Mouse (Mus musculus) kidney, embryonic 16.5 days (tissue): ENCODE data around the gene Zfp316. TPM values are rescaled to one million over a fixed set of nuclear protein-coding genes. Genes with fewer than 3 reads are reported as not detected.
A peak's percentile ranks its signal among the peaks of the same experiment; 100 is the strongest.

Experiments used
- ATAC-seq: fragments of 200-750 bp; cut with Nextera tagmentation; 2 replicates; pipeline ENCODE4 v1.8.0; 2017; ENCODE audit warnings: moderate TSS enrichment; ENCODE audit not compliant: low FRiP score, low TSS enrichment
- H3K27ac ChIP-seq: fragments of 300-500 bp; sonication (generic); 2 replicates; pipeline ENCODE4 v1.5.1; 2014; ENCODE audit warnings: low read length
- H3K27me3 ChIP-seq: fragments of 300-500 bp; sonication (generic); 2 replicates; pipeline ENCODE4 v1.6.1; 2014; ENCODE audit warnings: low read length, control low read depth, mixed read lengths; ENCODE audit not compliant: insufficient read depth
- H3K36me3 ChIP-seq: fragments of 300-500 bp; sonication (generic); 2 replicates; pipeline ENCODE4 v1.6.1; 2014; ENCODE audit warnings: low read length, control low read depth, mixed read lengths; ENCODE audit not compliant: insufficient read depth
- H3K4me1 ChIP-seq: fragments of 300-500 bp; sonication (generic); 2 replicates; pipeline ENCODE4 v1.6.1; 2014; ENCODE audit warnings: low read length, control low read depth, mixed read lengths; ENCODE audit not compliant: insufficient read depth
- H3K4me2 ChIP-seq: fragments of 300-500 bp; sonication (generic); replicated peaks from 2 replicates; pipeline ENCODE4 v1.6.1; 2014; ENCODE audit warnings: low read depth, low read length
- H3K4me3 ChIP-seq: fragments of 300-500 bp; sonication (generic); 2 replicates; pipeline ENCODE4 v1.5.1; 2014; ENCODE audit warnings: mild to moderate bottlenecking, low read length
- H3K9ac ChIP-seq: fragments of 300-500 bp; sonication (generic); replicated peaks from 2 replicates; pipeline ENCODE4 v1.6.1; 2014; ENCODE audit warnings: low read length
- H3K9me3 ChIP-seq: fragments of 300-500 bp; sonication (generic); 2 replicates; pipeline ENCODE4 v1.6.1; 2016; ENCODE audit warnings: low read length, control low read depth
- WGBS: fragments of 180-500 bp; shearing (Covaris S2); extraction: QIAGEN DNeasy Blood & Tissue Kit; methylation state at CpG from one replicate; pipeline ENCODE4 v1.1.7; 2014; 5-methylcytosine and 5-hydroxymethylcytosine counted together
- polyA plus RNA-seq: library from polyadenylated mRNA; unstranded; fragments of >200 nt; fragmentation: Nextera tagmentation; extraction: Ambion mirVana; gene quantifications from 2 replicates; pipeline ENCODE4 v1.2.1, GENCODE M21; 2015

Gene Zfp316
- polyA plus RNA-seq = 1.4 and 2.3 TPM in 2 replicates

DNA sequence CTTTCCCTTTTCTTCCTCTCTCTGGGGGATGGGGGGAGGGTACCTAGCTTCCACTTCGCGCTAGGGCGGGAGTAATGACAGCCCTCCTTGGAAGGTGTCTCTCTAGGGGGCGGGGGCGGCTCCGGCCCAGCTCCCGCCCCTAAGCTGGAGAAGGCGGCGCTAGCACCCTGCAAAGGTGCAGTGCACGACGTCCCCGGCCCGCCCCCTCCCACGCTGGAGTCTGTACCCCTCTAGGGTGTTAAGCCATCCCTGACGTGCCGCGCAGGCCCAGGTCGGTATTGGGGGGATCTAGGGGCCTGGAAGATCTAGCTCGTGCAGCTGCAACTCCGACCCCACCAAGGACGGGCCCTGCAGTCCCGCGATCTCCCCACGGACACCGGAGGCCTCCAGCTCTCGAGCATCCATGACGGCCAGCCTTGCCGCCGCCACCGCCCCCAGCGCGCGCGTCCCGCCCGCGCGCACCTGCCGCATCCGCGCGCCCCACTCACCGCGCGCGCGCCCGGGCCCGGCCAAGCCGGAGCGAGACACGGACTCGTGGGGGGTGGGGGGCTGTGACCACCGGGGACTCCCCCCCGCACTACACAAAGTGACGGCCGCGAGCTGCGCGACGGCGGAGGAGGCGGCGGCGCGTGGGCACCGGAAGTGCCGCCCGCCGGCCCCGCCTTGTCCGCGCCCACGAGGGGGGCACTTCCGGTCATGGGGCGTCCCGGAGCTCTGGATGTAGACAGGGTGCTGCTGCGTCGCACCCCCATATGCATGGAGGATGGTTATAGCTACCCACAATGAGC lies at the start of gene Zfp316:
Gene Zfp316, minus strand, starts transcription at position 660 of the 788 bp plus-strand sequence.
- Histone ChIP-seq H3K27ac (peak within 1 kb of the TSS; percentile 80), H3K4me3 (peak within 1 kb of the TSS; percentile 93), H3K4me2 (peak within 1 kb of the TSS; percentile 91), H3K27me3 (no peaks in the 10 kb centered on the region), H3K9ac (peak within 1 kb of the TSS; percentile 94), H3K9me3 (no peaks in the 10 kb centered on the region), H3K36me3 (no peaks in the 10 kb centered on the region), H3K4me1 (peaks cover 11% of the 10 kb centered on the region)
- WGBS = under 1% methylated on average over 52 of the region's 79 CpGs
- ATAC-seq = peak; percentile 87

DNA sequence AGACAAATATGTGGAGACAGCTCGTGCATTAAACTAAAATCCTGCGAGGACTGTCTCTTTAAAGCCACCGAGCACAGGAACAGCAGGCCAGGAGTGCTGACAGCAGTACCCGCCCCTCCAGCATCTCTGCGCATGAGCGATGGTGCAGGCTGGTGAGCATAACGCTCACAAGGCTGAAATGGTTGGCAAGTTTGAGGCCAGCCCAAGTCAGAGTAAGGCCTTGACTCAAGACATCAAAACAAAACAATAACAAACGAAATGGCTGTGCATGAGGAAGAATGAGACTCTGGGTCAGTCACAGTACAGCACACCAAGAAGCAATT lies 47.4 kb upstream of the Zfp316 start:
- H3K4me3 ChIP-seq = no peak overlapping the region
- peaks cover 55% of the 10 kb centered on the region for H3K36me3 ChIP-seq
- no peak overlapping the region for H3K9ac ChIP-seq
- H3K4me1 ChIP-seq = peaks cover 16% of the 10 kb centered on the region
- no peak overlapping the region for H3K27ac ChIP-seq
- no peak for ATAC-seq
- H3K4me2 ChIP-seq = no peak overlapping the region
- no peaks in the 10 kb centered on the region for H3K27me3 ChIP-seq
- no peaks in the 10 kb centered on the region for H3K9me3 ChIP-seq
- WGBS = 57% methylated on average over 8 of the region's 8 CpGs

DNA sequence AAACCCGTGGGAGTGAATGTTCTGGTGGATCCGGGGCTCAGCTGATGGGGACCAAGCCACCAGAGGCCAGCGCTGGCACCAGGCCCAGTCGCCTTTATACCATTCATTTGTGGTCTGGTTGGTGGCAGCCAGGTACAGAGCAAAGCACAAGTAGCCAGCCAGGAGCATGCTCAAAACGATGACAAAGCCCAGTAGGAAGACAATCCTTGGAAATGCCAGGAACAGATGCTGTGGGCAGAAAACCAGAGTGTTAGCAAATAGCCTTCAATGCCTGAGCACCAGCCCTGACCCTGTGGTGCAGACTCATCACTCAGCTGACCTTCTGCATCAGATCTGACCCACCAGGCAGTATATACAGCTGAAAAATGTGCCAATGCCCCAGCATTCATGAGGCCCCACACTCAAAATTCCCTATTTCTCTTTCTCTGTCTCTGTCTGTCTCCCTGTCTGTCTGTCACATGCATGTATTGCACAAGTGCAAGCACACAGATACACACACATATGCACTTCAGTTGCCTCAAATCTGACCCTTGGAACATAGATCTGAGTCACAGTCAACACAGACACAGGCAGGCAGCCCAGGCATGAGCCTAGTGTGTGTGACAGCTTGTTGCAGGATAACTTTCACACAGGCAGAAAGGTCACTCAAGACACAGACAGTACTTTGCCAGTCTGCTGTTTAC lies 46.9 kb upstream of the Zfp316 start:
- Histone ChIP-seq H3K9me3 (no peaks in the 10 kb centered on the region), H3K4me2 (no peak overlapping the region), H3K27me3 (no peaks in the 10 kb centered on the region), H3K9ac (no peak overlapping the region), H3K36me3 (peaks cover 56% of the 10 kb centered on the region), H3K4me3 (no peak overlapping the region), H3K4me1 (peaks cover 16% of the 10 kb centered on the region), H3K27ac (no peak overlapping the region)
- no peak for ATAC-seq
- 89% methylated on average over 5 of the region's 5 CpGs for WGBS

DNA sequence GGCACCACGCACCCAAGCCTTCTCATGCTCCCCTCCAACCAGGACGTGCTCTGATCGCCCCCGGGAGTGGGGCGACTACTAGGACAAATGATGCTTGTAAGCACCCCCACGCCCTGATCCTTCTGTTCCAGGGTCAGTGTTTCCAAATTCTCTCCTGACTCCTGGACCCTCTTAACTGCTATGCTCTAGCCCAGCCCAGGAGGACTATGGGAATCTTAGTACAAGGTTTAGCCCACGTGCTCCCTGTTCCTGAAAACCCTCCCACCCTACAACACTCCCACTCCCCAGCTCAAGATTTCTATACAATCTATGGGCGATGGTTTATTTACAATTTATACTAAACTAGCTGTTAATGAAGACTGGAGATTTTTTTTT lies 45.7 kb upstream of the Zfp316 start:
- WGBS = 13% methylated on average over 8 of the region's 8 CpGs
- no peak; the same call in 1 of the 2 replicates for ATAC-seq
- Histone ChIP-seq H3K9me3 (no peaks in the 10 kb centered on the region), H3K4me3 (peak overlapping the region; percentile 89), H3K4me2 (peak overlapping the region; percentile 77), H3K36me3 (peaks cover 49% of the 10 kb centered on the region), H3K27me3 (no peaks in the 10 kb centered on the region), H3K27ac (no peak overlapping the region), H3K9ac (peak overlapping the region; percentile 95), H3K4me1 (peaks cover 16% of the 10 kb centered on the region)

DNA sequence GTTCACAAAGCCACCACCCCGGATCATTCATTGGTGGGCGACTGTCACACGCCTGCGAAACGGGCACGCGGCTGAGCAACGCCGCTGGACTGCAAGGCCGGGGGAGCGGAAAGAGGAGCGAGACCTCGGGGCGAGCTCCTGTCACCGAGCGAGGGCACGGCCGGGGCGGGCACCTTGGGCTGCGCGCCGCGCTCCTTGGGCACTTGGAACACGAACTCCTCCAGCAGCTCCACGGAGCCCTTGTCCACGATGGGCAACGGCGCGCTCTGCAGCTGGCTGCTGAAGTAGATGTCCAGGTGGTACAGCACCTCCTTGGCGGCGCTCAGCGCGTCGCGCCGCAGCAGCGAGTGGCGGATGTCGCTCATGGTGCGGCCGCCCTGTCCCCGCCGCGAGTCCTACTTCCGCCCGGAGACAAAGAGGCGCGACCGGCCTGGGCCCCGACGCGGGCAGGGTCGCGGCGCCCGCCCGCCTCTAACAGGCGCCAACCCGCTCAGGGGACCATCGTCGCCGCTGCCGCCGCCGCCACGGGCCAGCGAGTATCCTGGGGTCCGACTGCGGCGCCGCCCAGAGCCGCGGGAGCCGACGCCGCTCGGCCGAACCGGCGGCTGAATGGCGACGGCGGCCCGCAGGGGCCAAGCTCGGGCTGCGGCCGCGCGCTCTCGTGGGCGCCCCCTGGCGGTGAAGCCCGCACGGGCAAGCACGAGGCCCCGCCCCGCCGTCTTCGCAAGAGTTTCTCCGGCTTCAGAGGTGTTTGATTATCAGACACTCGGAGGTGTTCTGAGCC lies 45.1 kb upstream of the Zfp316 start, which contains the start of gene E130309D02Rik:
Gene E130309D02Rik, minus strand, starts transcription at position 631 of the 784 bp plus-strand sequence.
- H3K4me3 ChIP-seq = peak within 1 kb of the TSS; percentile 89
- peak within 1 kb of the TSS; percentile 95 for H3K9ac ChIP-seq
- H3K4me1 ChIP-seq = peaks cover 16% of the 10 kb centered on the region
- peak; percentile 86 for ATAC-seq
- under 1% methylated on average over 101 of the region's 101 CpGs for WGBS
- peaks cover 49% of the 10 kb centered on the region for H3K36me3 ChIP-seq
- H3K27ac ChIP-seq = peak within 1 kb of the TSS; percentile 90
- H3K4me2 ChIP-seq = peak within 1 kb of the TSS; percentile 77
- H3K27me3 ChIP-seq = no peaks in the 10 kb centered on the region
- no peaks in the 10 kb centered on the region for H3K9me3 ChIP-seq

DNA sequence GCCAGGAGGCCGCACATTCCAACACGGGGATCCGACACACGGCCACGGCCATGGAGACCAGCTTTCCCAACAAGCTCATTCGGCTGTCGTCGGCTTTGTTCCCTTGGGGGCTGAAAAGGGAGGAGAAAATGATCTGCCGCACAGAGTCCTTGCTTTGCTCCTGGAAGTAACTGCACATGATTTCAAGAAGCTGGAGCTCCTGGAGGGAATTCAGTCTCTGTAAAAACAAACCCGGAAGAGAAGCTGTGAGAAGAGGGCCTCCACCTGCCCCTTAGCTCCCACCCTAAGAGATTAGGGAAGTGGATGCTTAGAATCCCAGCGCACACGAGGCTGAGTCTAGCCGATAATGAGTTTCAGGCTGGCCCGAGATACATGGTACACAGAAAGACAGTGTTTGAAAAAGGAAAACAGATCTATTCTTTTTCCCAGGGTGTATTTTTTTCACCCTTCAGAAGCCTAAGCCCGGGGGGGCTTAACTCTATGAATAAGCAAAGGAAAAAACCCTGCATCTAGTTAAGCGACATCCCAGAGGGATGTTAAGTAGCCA lies 44.4 kb upstream of the Zfp316 start:
- Histone ChIP-seq H3K27me3 (no peaks in the 10 kb centered on the region), H3K4me3 (peak overlapping the region; percentile 89), H3K4me1 (peaks cover 16% of the 10 kb centered on the region), H3K36me3 (peaks cover 50% of the 10 kb centered on the region), H3K9ac (peak overlapping the region; percentile 95), H3K27ac (peak overlapping the region; percentile 90), H3K9me3 (no peaks in the 10 kb centered on the region), H3K4me2 (peak overlapping the region; percentile 77)
- WGBS = 2% methylated on average over 16 of the region's 16 CpGs
- ATAC-seq = no peak

DNA sequence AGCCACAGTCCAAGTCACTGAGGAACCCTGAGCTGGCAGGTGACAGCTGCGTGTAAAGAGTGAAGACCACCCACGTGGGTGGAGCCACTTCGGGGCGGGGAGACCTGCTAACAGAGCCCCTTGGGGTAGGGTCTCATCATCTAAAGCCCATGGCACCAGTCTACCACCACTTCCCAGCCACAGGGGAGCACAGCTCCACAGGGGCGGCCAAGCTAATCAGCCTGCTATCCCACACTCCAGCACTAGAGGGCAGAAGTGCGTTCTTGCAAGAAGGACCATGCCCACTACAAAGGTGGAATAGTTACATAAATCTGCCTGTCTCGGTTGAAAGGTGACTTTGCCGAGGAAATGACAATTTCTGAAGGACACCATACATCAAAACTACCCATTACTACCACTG lies 42.1 kb upstream of the Zfp316 start:
- Histone ChIP-seq H3K4me2 (no peak overlapping the region), H3K27me3 (no peaks in the 10 kb centered on the region), H3K4me3 (no peak overlapping the region), H3K36me3 (peaks cover 54% of the 10 kb centered on the region), H3K9me3 (no peaks in the 10 kb centered on the region), H3K9ac (no peak overlapping the region), H3K27ac (no peak overlapping the region), H3K4me1 (peaks cover 16% of the 10 kb centered on the region)
- ATAC-seq = no peak
- 60% methylated on average over 8 of the region's 8 CpGs for WGBS

DNA sequence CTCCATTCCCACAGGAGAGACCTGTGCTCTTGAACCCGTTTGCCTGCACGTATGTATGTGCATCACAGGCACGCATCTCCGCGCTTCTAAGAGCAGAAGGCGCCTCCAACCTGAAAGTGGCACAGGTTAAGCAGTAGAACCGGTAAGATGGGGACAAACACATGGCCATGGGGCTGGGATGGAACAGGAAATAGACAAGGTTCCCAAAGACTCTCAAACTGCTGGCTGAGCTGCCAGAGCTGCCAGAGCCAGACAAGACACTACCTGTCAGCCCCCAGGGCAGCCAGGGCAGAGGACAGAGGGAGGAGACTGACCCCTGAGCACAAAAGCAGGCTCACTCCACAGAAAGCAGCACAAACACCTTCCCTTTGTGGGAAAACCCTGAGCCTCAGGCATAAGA lies 40.1 kb upstream of the Zfp316 start:
- 98% methylated on average over 7 of the region's 7 CpGs for WGBS
- ATAC-seq = no peak
- H3K4me1 ChIP-seq = peaks cover 14% of the 10 kb centered on the region
- H3K4me2 ChIP-seq = no peak overlapping the region
- peaks cover 69% of the 10 kb centered on the region for H3K36me3 ChIP-seq
- H3K27me3 ChIP-seq = no peaks in the 10 kb centered on the region
- H3K9me3 ChIP-seq = no peaks in the 10 kb centered on the region
- no peak overlapping the region for H3K4me3 ChIP-seq
- H3K27ac ChIP-seq = no peak overlapping the region
- H3K9ac ChIP-seq = no peak overlapping the region

DNA sequence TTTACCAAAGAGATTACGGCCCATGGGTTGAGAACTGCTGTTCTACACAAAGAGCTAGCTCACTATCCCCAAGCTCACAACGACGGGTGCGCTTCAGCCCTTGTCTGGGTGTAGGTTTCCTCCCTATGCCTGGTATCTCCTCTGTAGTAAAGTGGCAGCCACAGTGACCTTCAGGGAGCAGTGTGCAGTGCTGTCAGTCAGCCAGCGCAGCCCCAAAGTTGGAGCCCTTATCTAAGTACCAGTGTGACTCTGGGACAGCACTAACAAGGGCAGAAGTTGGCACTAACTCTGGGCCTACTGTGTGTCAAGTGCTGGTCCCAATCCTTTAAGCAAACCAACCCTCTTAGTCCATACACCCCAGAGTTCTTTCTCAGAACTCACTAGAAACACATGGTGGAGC lies 39.0 kb upstream of the Zfp316 start:
- Histone ChIP-seq H3K9ac (no peak overlapping the region), H3K27me3 (no peaks in the 10 kb centered on the region), H3K9me3 (no peaks in the 10 kb centered on the region), H3K4me1 (peaks cover 12% of the 10 kb centered on the region), H3K4me2 (no peak overlapping the region), H3K36me3 (peaks cover 71% of the 10 kb centered on the region), H3K4me3 (no peak overlapping the region), H3K27ac (no peak overlapping the region)
- WGBS = 88% methylated on average over 5 of the region's 5 CpGs
- ATAC-seq = no peak
